Mouse (Mus musculus): ENCODE measurements at regions not wholly inside any gene's neighbourhood (a gene's known extent, or its start where the extent isn't known, plus 50 kb on each side); places are given as distances from the start of the nearest gene placed in this dataset.
A peak's percentile ranks its signal among the peaks of the same experiment; 100 is the strongest.
"Not testable (repeated sequence)": the region's sequence is repeated elsewhere in the genome, so short reads cannot be mapped to it uniquely, and the experiment has no call there.

DNA sequence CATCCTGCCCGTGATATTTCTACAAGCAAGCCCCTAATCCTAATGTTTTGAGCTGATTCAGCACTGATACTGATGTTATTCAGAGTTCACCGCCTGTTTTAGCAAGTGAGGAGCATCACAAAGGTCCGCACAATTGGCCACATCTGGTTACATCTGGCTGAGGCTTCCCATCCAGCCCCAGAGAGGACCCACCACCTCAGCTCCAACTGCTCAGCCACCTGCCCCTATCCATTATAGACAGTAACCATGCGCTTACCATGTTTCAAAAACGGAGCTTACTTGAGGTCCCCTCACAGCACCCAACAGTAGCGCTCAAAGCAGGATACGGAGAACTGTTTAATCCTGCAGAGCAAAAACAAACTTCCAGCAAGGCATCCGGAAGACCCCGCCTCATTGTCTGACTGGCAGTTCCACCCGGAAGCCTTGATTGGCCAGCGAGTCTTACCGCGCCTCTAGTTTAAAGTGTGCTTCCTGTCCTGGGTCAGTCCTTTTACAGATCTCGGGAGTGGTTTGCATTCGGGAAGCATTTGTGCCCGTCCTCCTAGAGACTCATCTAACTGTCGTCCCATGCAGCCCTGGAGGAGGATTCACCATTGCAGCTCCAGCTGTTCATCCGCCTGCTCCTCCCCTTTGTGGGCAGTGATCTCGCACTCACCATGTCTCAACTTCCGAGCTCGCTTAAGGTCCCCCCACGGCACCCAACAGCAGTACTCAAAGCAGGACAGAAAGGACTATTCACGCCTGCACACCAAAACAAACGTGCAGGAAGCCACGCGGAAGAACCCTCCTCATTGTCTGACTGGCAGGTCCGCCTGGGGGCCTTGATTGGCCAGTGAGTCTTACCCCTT, 69.9 kb upstream of the Zfp825 start:
- not testable (repeated sequence) for H3K27me3 ChIP-seq (ENCODE audit: insufficient read depth, low read length); H3K9me3 ChIP-seq (replicated peaks); H3K4me1 ChIP-seq (ENCODE audit: insufficient read depth, low read depth, low read length); H3K36me3 ChIP-seq (replicated peaks)
- ATAC-seq (ENCODE audit: extremely low read depth, insufficient number of reproducible peaks, low FRiP score, poor library complexity, severe bottlenecking) (peak; percentile 95), DNase-seq (ENCODE audit: low spot score) (peak; percentile 50)
- peak overlapping the region; percentile 73 for H3K4me3 ChIP-seq (ENCODE audit: low read depth, low read length)

DNA sequence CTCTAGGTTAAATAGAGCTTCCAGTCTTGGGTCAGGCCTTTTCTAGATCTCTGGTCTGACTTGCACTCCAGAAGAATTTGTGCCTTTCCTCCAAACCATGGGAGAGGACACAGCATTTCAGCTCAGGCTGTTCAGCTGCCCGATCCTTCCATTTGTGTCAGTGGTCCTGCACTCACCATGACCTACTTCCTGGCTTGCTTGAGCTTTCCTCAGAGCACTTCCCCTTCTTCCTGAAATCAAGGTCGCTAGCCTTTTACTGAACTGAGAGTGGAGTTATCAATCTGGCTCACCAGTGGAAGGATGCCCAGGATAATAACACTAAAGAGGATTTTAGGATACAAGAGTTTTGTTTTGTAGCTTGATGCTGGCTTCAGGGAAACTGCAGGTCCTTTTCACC, 70.5 kb upstream of the Zfp825 start:
- peak overlapping the region; percentile 73 for H3K4me3 ChIP-seq (ENCODE audit: low read depth, low read length)
- H3K9me3 ChIP-seq (replicated peaks); H3K27me3 ChIP-seq (ENCODE audit: insufficient read depth, low read length); DNase-seq (ENCODE audit: low spot score); H3K4me1 ChIP-seq (ENCODE audit: insufficient read depth, low read depth, low read length); H3K36me3 ChIP-seq (replicated peaks): not testable (repeated sequence)
- peak; percentile 16; the same call in 1 of the 2 replicates for ATAC-seq (ENCODE audit: extremely low read depth, insufficient number of reproducible peaks, low FRiP score, poor library complexity, severe bottlenecking)

- ATAC-seq (ENCODE audit: extremely low read depth, insufficient number of reproducible peaks, low FRiP score, poor library complexity, severe bottlenecking) = peak; percentile 40
- DNase-seq (ENCODE audit: low spot score); H3K4me3 ChIP-seq (ENCODE audit: low read depth, low read length); H3K4me1 ChIP-seq (ENCODE audit: insufficient read depth, low read depth, low read length); H3K27me3 ChIP-seq (ENCODE audit: insufficient read depth, low read length); H3K36me3 ChIP-seq (replicated peaks); H3K9me3 ChIP-seq (replicated peaks): not testable (repeated sequence)
These were observed 69.4 kb upstream of the Erap1 start for GRCm38 (mm10) chr13:74569967-74570366.
